Mouse (Mus musculus) MEL (cell line): ENCODE measurements around the gene Acyp1. TPM values are rescaled to one million over a fixed set of nuclear protein-coding genes. Genes with fewer than 3 reads are reported as not detected.

ENCODE experiments used
- polyA plus RNA-seq, 2 experiments: library from polyadenylated mRNA; stranded (reverse) in 1 of 2; unstranded in 1 of 2; fragments of >175 nt in 1 of 2; fragments of >200 nt in 1 of 2; gene quantifications; 2 replicates each; pipeline versions ENCODE4 v1.2.1 to v1.2.4; 2012; ENCODE audit warnings: low replicate concordance in 2 of 2, low read depth in 1 of 2; ENCODE audit not compliant: insufficient read length in 2 of 2, insufficient read depth in 1 of 2, missing spikeins in 1 of 2
- total RNA-seq: library from RNA; depleted of rRNA; stranded (reverse); fragments of 300-350 nt; gene quantifications from 2 replicates; pipeline ENCODE4 v1.2.3, GENCODE M21; 2012; rRNA removed

The Acyp1 gene
- total and polyA plus RNA-seq, 3 experiments, result 47.4 to 54.5 TPM; not detected in 1

Other genes with a start within 250 kb of the Acyp1 start
- 1.6 and 3.1 TPM in 2 replicates for gene Prox2, start 177.7 kb downstream of the Acyp1 start, total RNA-seq
- gene Prox2, start 177.7 kb downstream of the Acyp1 start, polyA plus RNA-seq, result 1 to 10 TPM in 1 of 2 experiments, not detected in 1; 3.6 TPM
- 163 and 164 TPM in 2 replicates for gene Dlst, start 177.6 kb downstream of the Acyp1 start, total RNA-seq
- 100 to 1,000 TPM; 230 to 376 TPM for gene Dlst, start 177.6 kb downstream of the Acyp1 start, polyA plus RNA-seq
- gene Rps6kl1, start 137.2 kb downstream of the Acyp1 start, total RNA-seq, result 3.4 and 5.4 TPM in 2 replicates
- gene Rps6kl1, start 137.2 kb downstream of the Acyp1 start, polyA plus RNA-seq, result 1 to 10 TPM in 1 of 2 experiments, not detected in 1; 6.2 TPM
- not detected in 2 replicates for gene Pgf, start 110.6 kb downstream of the Acyp1 start, total RNA-seq
- gene Pgf, start 110.6 kb downstream of the Acyp1 start, polyA plus RNA-seq, result under 1 TPM in 1 of 2 experiments, not detected in 1; 0.46 TPM
- gene Eif2b2, start 69.0 kb downstream of the Acyp1 start, total RNA-seq, result 137 and 150 TPM in 2 replicates
- 100 to 1,000 TPM in 1 of 2 experiments, not detected in 1; 193 TPM for gene Eif2b2, start 69.0 kb downstream of the Acyp1 start, polyA plus RNA-seq
- gene Mlh3, start 17.8 kb downstream of the Acyp1 start, total RNA-seq, result 7.3 and 8.5 TPM in 2 replicates
- gene Mlh3, start 17.8 kb downstream of the Acyp1 start, polyA plus RNA-seq, result 1 to 10 TPM in 1 of 2 experiments, not detected in 1; 8.6 TPM
- gene Zc2hc1c, start 153 bp upstream of the Acyp1 start, total RNA-seq, result 0.03 and 0.04 TPM in 2 replicates
- under 1 TPM in 1 of 2 experiments, not detected in 1; 0.39 TPM for gene Zc2hc1c, start 153 bp upstream of the Acyp1 start, polyA plus RNA-seq
- 19.0 and 23.4 TPM in 2 replicates for gene Nek9, start 50.9 kb upstream of the Acyp1 start, total RNA-seq
- 10 to 100 TPM in 1 of 2 experiments, not detected in 1; 32.2 TPM for gene Nek9, start 50.9 kb upstream of the Acyp1 start, polyA plus RNA-seq
- 60.2 and 61.6 TPM in 2 replicates for gene Tmed10, start 86.4 kb upstream of the Acyp1 start, total RNA-seq
- gene Tmed10, start 86.4 kb upstream of the Acyp1 start, polyA plus RNA-seq, result 100 to 1,000 TPM in 1 of 2 experiments, 10 to 100 TPM in 1; 45.7 to 229 TPM
- 0.56 and 1.4 TPM in 2 replicates for gene Fos, start 185.5 kb upstream of the Acyp1 start, total RNA-seq
- under 1 TPM in 1 of 2 experiments, not detected in 1; 0.81 TPM for gene Fos, start 185.5 kb upstream of the Acyp1 start, polyA plus RNA-seq